Mouse (Mus musculus) bone marrow, adult 2 months (tissue): ENCODE data around the gene Mpped2.

Experiments used
- CTCF ChIP-seq: fragments of 200-500 bp; IDR thresholded peaks from 2 replicates; pipeline ENCODE4 v1.5.1; 2011; ENCODE audit warnings: low read length, control low read depth; ENCODE audit not compliant: control insufficient read depth, insufficient read depth
- POLR2A ChIP-seq: fragments of 200-500 bp; IDR thresholded peaks from 2 replicates; pipeline ENCODE4 v1.6.1; 2011; ENCODE audit warnings: low read depth, mild to moderate bottlenecking, control low read depth, low read length, borderline replicate concordance; ENCODE audit not compliant: control insufficient read depth

- TF ChIP-seq CTCF (no peak), POLR2A (no peak)
Observed at GRCm38 (mm10) chr2:106731478-106731877, 38.4 kb downstream of the Mpped2 start.
